Mouse (Mus musculus): ENCODE measurements around the gene Kif2c. TPM values are rescaled to one million over a fixed set of nuclear protein-coding genes. Genes with fewer than 3 reads are reported as not detected.
A peak's percentile ranks its signal among the peaks of the same experiment; 100 is the strongest.
"Not testable (repeated sequence)": the region's sequence is repeated elsewhere in the genome, so short reads cannot be mapped to it uniquely, and the experiment has no call there.

Kif2c gene
- polyA plus RNA-seq, 1 experiment from 2014 or later = 24.6 TPM

DNA sequence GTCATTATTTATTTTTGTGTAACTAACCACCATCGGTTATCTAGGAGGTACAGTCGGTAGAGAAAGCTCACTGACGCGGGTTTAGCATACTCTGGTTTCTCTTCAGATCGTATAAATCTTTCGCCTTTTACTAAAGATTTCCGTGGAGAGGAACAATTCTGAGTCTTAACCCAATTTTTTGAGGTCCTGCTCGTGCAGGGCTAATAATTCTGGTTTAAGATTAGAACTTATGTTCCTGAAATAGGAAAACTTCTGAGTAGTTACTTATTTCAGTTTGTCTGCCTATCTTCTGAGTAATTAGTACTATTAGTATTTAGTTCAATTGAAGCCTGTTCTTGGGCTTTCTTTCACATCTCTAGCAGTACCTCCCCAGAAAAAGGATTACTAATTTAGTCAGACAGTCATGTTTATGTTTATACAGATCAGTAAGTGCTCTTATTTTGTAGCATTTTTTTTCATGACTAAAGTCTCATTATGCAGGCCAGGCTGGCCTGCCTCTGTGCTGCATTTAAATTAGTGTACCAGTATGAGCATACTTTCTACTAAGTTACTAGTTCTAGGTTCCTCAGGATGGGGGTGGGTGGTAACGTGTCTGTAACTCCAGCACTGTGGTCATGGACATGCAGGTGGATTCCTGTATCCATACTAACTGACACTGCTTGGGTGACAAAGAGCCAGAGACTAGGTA, 7.6 kb upstream of the Kif2c start:
- H3K9me3 ChIP-seq (replicated peaks; ENCODE audit: low read length) = no peaks in the 10 kb centered on the region
- peak overlapping the region; percentile 79 for H3K27ac ChIP-seq
- peak overlapping the region; percentile 50 for H3K4me2 ChIP-seq (ENCODE audit: low read length)
- no peaks in the 10 kb centered on the region for H3K36me3 ChIP-seq (ENCODE audit: insufficient read depth, low read length)
- H3K9ac ChIP-seq (ENCODE audit: low read depth, low read length) = peak overlapping the region; percentile 35
- H3K4me3 ChIP-seq (replicated peaks; ENCODE audit: low read depth, low read length) = peak overlapping the region; percentile 30; the same call in 1 of the 2 replicates
- ATAC-seq (replicated peaks; ENCODE audit: low FRiP score, low read depth) (peak; percentile 92), DNase-seq (ENCODE audit: low spot score) (peak; percentile 94)
- H3K4me1 ChIP-seq (replicated peaks; ENCODE audit: insufficient read depth, low read length) = no peaks in the 10 kb centered on the region
- no peaks in the 10 kb centered on the region for H3K27me3 ChIP-seq (ENCODE audit: insufficient read depth, low read length)
- under 1% methylated on average over 9 of the region's 9 CpGs for WGBS
- no peak for TF ChIP-seq CTCF (IDR thresholded peaks at IDR 0.05; ENCODE audit: low read depth)

DNA sequence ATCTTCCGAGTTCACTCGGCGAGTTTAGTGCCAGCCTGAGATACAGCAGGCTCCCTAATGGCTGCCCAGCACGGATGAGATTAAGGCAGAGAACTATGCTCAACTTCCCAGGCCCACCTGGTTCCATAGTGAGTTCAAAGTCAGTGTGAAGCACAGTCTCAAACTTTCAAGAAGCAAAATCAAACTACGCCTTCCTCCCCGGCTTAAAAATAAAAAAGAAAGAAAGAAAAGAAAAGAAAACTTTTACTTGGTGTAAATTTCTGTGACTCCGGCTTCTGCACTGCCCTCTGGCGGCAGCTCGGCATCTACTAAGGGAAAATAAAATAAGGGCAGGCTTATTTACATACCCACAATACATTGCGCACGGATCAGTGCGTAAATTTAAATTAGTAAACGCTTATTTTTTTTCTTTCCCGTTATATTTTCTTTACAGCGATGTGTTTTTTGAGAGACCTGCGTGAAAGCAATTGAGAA, 7.0 kb upstream of the Kif2c start:
- Histone ChIP-seq H3K36me3 (ENCODE audit: insufficient read depth, low read length) (no peaks in the 10 kb centered on the region), H3K9me3 (replicated peaks; ENCODE audit: low read length) (no peaks in the 10 kb centered on the region), H3K9ac (ENCODE audit: low read depth, low read length) (peak overlapping the region; percentile 55), H3K4me2 (ENCODE audit: low read length) (peak overlapping the region; percentile 50), H3K27ac (peak overlapping the region; percentile 79), H3K4me3 (replicated peaks; ENCODE audit: low read depth, low read length) (peak overlapping the region; percentile 30), H3K4me1 (replicated peaks; ENCODE audit: insufficient read depth, low read length) (no peaks in the 10 kb centered on the region), H3K27me3 (ENCODE audit: insufficient read depth, low read length) (no peaks in the 10 kb centered on the region)
- DNase-seq (ENCODE audit: low spot score) (peak; percentile 95), ATAC-seq (replicated peaks; ENCODE audit: low FRiP score, low read depth) (peak; percentile 69)
- TF ChIP-seq CTCF (IDR thresholded peaks at IDR 0.05; ENCODE audit: low read depth) = peak; percentile 95
- under 1% methylated on average over 16 of the region's 16 CpGs for WGBS

DNA sequence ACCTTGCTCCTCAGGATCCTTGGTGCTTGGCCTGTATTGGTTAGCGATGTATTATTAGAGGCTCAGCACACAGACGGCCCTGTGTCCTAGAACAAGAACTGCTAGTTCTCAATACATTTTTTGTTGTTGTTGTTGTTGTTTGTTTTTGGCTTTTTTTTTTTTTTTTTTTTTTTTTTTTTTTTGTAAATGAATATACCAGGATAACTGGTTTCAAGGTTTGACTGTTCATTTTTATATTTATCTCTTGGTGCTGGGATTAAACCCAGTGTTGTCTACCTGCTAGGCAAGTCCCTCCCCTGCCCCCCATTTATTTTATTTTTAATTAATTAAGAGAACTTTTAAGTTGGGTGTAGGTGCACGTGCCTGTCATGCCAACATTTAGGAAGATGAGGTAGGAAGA, 6.5 kb upstream of the Kif2c start:
- no peak for TF ChIP-seq CTCF (IDR thresholded peaks at IDR 0.05; ENCODE audit: low read depth)
- no peaks in the 10 kb centered on the region for H3K27me3 ChIP-seq (ENCODE audit: insufficient read depth, low read length)
- H3K4me1 ChIP-seq (replicated peaks; ENCODE audit: insufficient read depth, low read length) = no peaks in the 10 kb centered on the region
- ATAC-seq (replicated peaks; ENCODE audit: low FRiP score, low read depth) = no peak
- H3K27ac ChIP-seq = peak overlapping the region; percentile 79
- peak overlapping the region; percentile 55; the same call in 1 of the 2 replicates for H3K9ac ChIP-seq (ENCODE audit: low read depth, low read length)
- peak overlapping the region; percentile 30 for H3K4me3 ChIP-seq (replicated peaks; ENCODE audit: low read depth, low read length)
- no peaks in the 10 kb centered on the region for H3K36me3 ChIP-seq (ENCODE audit: insufficient read depth, low read length)
- DNase-seq (ENCODE audit: low spot score) = no peak
- H3K4me2 ChIP-seq (ENCODE audit: low read length) = peak overlapping the region; percentile 50
- WGBS = 57% methylated on average over 3 of the region's 3 CpGs
- H3K9me3 ChIP-seq (replicated peaks; ENCODE audit: low read length) = no peaks in the 10 kb centered on the region

DNA sequence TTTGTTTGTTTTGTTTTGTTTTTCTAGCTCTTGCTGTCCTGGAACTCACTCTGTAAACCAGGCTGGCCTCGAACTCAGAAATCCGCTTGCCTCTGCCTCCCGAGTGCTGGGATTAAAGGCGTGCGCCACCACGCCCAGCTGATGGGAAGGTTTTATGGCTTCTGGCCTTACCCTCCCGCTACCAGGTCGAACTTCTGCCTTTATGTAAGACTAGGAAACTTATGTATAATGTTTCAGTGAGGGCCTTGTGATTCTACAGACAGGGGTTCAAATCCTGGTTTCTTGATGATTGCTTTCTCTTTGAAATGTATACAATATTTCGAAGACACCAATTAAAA, 289 bp upstream of the Kif2c start:
- H3K27me3 ChIP-seq (ENCODE audit: insufficient read depth, low read length); H3K36me3 ChIP-seq (ENCODE audit: insufficient read depth, low read length); H3K4me1 ChIP-seq (replicated peaks; ENCODE audit: insufficient read depth, low read length); H3K9me3 ChIP-seq (replicated peaks; ENCODE audit: low read length): not testable (repeated sequence)
- ATAC-seq (replicated peaks; ENCODE audit: low FRiP score, low read depth) (peak; percentile 30; the same call in 1 of the 2 replicates), DNase-seq (ENCODE audit: low spot score) (peak; percentile 18)
- peak overlapping the region; percentile 84 for H3K4me2 ChIP-seq (ENCODE audit: low read length)
- peak overlapping the region; percentile 56; the same call in 1 of the 2 replicates for H3K27ac ChIP-seq
- 8% methylated on average over 9 of the region's 9 CpGs for WGBS
- H3K9ac ChIP-seq (ENCODE audit: low read depth, low read length) = peak overlapping the region; percentile 46; the same call in 1 of the 2 replicates
- H3K4me3 ChIP-seq (replicated peaks; ENCODE audit: low read depth, low read length) = peak overlapping the region; percentile 57

DNA sequence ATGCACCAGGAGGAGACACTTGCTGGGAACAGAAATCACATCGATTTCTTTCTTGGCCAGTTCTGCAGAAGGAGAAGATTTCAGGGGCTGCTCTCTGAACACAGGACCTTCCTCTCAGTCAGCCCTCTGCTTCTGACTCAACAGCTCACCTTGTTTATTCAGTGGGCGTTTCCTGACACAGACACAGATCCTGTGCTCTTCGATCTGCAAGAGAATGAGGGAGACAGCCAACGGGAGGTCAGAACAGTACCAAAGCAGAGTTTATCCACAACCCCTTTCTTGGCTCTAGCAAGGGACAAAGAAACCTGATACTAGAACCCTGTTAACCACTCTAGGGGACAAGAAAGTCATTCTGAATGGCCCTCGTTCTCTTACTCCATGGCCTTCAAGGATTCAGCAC, 12.5 kb downstream of the Kif2c start:
- Histone ChIP-seq H3K36me3 (ENCODE audit: insufficient read depth, low read length) (peaks cover 41% of the 10 kb centered on the region; the same call in 1 of the 2 replicates), H3K4me2 (ENCODE audit: low read length) (no peak overlapping the region), H3K27ac (no peak overlapping the region), H3K4me3 (replicated peaks; ENCODE audit: low read depth, low read length) (no peak overlapping the region), H3K4me1 (replicated peaks; ENCODE audit: insufficient read depth, low read length) (no peaks in the 10 kb centered on the region), H3K27me3 (ENCODE audit: insufficient read depth, low read length) (no peaks in the 10 kb centered on the region), H3K9ac (ENCODE audit: low read depth, low read length) (no peak overlapping the region), H3K9me3 (replicated peaks; ENCODE audit: low read length) (no peaks in the 10 kb centered on the region)
- no peak for TF ChIP-seq CTCF (IDR thresholded peaks at IDR 0.05; ENCODE audit: low read depth)
- ATAC-seq (replicated peaks; ENCODE audit: low FRiP score, low read depth) = no peak
- 85% methylated on average over 5 of the region's 5 CpGs for WGBS
- no peak for DNase-seq (ENCODE audit: low spot score)

DNA sequence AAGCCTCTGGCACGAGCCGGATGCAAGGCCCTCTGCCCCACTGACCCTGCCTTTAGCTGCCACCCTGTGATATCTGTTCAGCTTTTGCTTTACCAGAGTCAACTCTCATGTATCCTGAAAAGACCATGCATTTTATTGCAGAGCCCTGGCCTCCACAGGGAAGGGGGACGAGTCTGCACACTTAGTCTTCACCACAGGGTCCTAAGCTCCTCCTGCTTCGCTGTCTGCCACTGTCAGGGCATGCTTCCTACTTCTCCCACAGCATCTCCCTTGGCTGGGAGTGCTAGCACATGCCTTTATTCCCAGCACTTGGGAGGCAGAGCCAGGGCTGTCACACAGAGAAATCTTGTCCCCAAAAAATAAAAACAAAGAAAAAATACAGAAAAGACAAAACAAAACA, 21.3 kb downstream of the Kif2c start:
- WGBS = 57% methylated on average over 4 of the region's 4 CpGs
- H3K4me1 ChIP-seq (replicated peaks; ENCODE audit: insufficient read depth, low read length) = no peaks in the 10 kb centered on the region
- H3K27ac ChIP-seq = no peak overlapping the region
- DNase-seq (ENCODE audit: low spot score) (no peak), ATAC-seq (replicated peaks; ENCODE audit: low FRiP score, low read depth) (no peak)
- H3K36me3 ChIP-seq (ENCODE audit: insufficient read depth, low read length) = peaks cover 31% of the 10 kb centered on the region
- no peaks in the 10 kb centered on the region for H3K27me3 ChIP-seq (ENCODE audit: insufficient read depth, low read length)
- H3K4me2 ChIP-seq (ENCODE audit: low read length) = no peak overlapping the region
- no peak for TF ChIP-seq CTCF (IDR thresholded peaks at IDR 0.05; ENCODE audit: low read depth)
- H3K9me3 ChIP-seq (replicated peaks; ENCODE audit: low read length) = no peaks in the 10 kb centered on the region
- H3K9ac ChIP-seq (ENCODE audit: low read depth, low read length) = no peak overlapping the region
- no peak overlapping the region for H3K4me3 ChIP-seq (replicated peaks; ENCODE audit: low read depth, low read length)
